Mouse (Mus musculus): ENCODE data around the gene Ddx42. TPM values are rescaled to one million over a fixed set of nuclear protein-coding genes. Genes with fewer than 3 reads are reported as not detected.
A peak's percentile ranks its signal among the peaks of the same experiment; 100 is the strongest.

Gene Ddx42
- polyA plus RNA-seq, 1 experiment, result 22.0 TPM

GRCm38 (mm10) chr11:106255685-106256451 lies 39.1 kb downstream of the Ddx42 start, which contains the start of the genes Ftsj3 and Psmc5:
TSS of gene Ftsj3 (minus strand) at chr11:106256079.
TSS of gene Psmc5 (plus strand) at chr11:106256154.
- Histone ChIP-seq H3K4me3 (peak within 1 kb of the TSS; percentile 87), H3ac (ENCODE audit: control insufficient read depth, insufficient read length) (peak within 1 kb of the TSS; percentile 49), H3K36me3 (ENCODE audit: control insufficient read depth, insufficient read depth) (peaks cover 23% of the 10 kb centered on the region), H3K4me2 (ENCODE audit: low read depth) (peak within 1 kb of the TSS; percentile 96), H3K27me3 (ENCODE audit: control insufficient read depth, insufficient read depth, insufficient read length) (no peaks in the 10 kb centered on the region), H3K79me2 (ENCODE audit: control insufficient read depth, insufficient read depth) (peaks cover 60% of the 10 kb centered on the region)
- TF ChIP-seq POLR2A (IDR thresholded peaks at IDR 0.05; ENCODE audit: insufficient read length, low read depth) (peak; percentile 92), SRF (IDR thresholded peaks at IDR 0.05; ENCODE audit: control insufficient read depth, insufficient read length, low read depth) (no peak), POLR2AphosphoS2 (IDR thresholded peaks at IDR 0.05; ENCODE audit: insufficient read length, low read depth) (peak; percentile 88), USF1 (IDR thresholded peaks at IDR 0.05; ENCODE audit: low read depth) (peak; percentile 16), E2F4 (IDR thresholded peaks at IDR 0.05; ENCODE audit: insufficient read depth) (no peak), CEBPB (IDR thresholded peaks at IDR 0.05; ENCODE audit: insufficient read depth, poor library complexity, severe bottlenecking) (no peak), MYOD1 (IDR thresholded peaks at IDR 0.05; ENCODE audit: control insufficient read depth in 1 of 3, insufficient read length in 2 of 3, low read depth in 2 of 3) (peak in 1 of 3 experiments; percentile 26), MAX (IDR thresholded peaks at IDR 0.05; ENCODE audit: low read depth) (peak; percentile 89)

- TF ChIP-seq CEBPB (IDR thresholded peaks at IDR 0.05; ENCODE audit: insufficient read depth, poor library complexity, severe bottlenecking) (no peak), MYOG (IDR thresholded peaks at IDR 0.05; ENCODE audit: control insufficient read depth in 1 of 3, insufficient read depth in 1 of 3, insufficient read length in 2 of 3, low read depth in 2 of 3) (no peak), MAX (IDR thresholded peaks at IDR 0.05; ENCODE audit: low read depth) (no peak), SRF (IDR thresholded peaks at IDR 0.05; ENCODE audit: control insufficient read depth, insufficient read length, low read depth) (no peak), USF1 (IDR thresholded peaks at IDR 0.05; ENCODE audit: low read depth) (no peak), TCF3 (IDR thresholded peaks at IDR 0.05; ENCODE audit: insufficient read length, low read depth) (no peak), POLR2A (IDR thresholded peaks at IDR 0.05; ENCODE audit: insufficient read length, low read depth) (no peak), MYOD1 (IDR thresholded peaks at IDR 0.05; ENCODE audit: control insufficient read depth in 1 of 3, insufficient read length in 2 of 3, low read depth in 2 of 3) (no peak), E2F4 (IDR thresholded peaks at IDR 0.05; ENCODE audit: insufficient read depth) (no peak), REST (IDR thresholded peaks at IDR 0.05; ENCODE audit: insufficient read depth, insufficient read length) (no peak), TCF12 (IDR thresholded peaks at IDR 0.05; ENCODE audit: insufficient read depth, poor library complexity, severe bottlenecking) (no peak), POLR2AphosphoS2 (IDR thresholded peaks at IDR 0.05; ENCODE audit: insufficient read length, low read depth) (no peak)
- H3K27me3 ChIP-seq (ENCODE audit: control insufficient read depth, insufficient read depth, insufficient read length), result no peaks in the 10 kb centered on the region
- peak overlapping the region; percentile 49 for H3ac ChIP-seq (ENCODE audit: control insufficient read depth, insufficient read length)
- H3K36me3 ChIP-seq (ENCODE audit: control insufficient read depth, insufficient read depth), result peaks cover 17% of the 10 kb centered on the region
- H3K79me2 ChIP-seq (ENCODE audit: control insufficient read depth, insufficient read depth), result peaks cover 62% of the 10 kb centered on the region
- H3K4me2 ChIP-seq (ENCODE audit: low read depth), result peak overlapping the region; percentile 96
- peak overlapping the region; percentile 87 for H3K4me3 ChIP-seq
Measured at GRCm38 (mm10) chr11:106256775-106257174, 40.0 kb downstream of the Ddx42 start.

- H3K4me3 ChIP-seq, result no peak overlapping the region
- TF ChIP-seq SRF (IDR thresholded peaks at IDR 0.05; ENCODE audit: control insufficient read depth, insufficient read length, low read depth) (no peak), POLR2AphosphoS2 (IDR thresholded peaks at IDR 0.05; ENCODE audit: insufficient read length, low read depth) (no peak), TCF12 (IDR thresholded peaks at IDR 0.05; ENCODE audit: insufficient read depth, poor library complexity, severe bottlenecking) (no peak)
- H3K79me2 ChIP-seq (ENCODE audit: control insufficient read depth, insufficient read depth), result peaks cover 44% of the 10 kb centered on the region
- H3K27me3 ChIP-seq (ENCODE audit: control insufficient read depth, insufficient read depth, insufficient read length), result no peaks in the 10 kb centered on the region
- H3ac ChIP-seq (ENCODE audit: control insufficient read depth, insufficient read length), result no peak overlapping the region
- H3K36me3 ChIP-seq (ENCODE audit: control insufficient read depth, insufficient read depth), result peaks cover 33% of the 10 kb centered on the region
- no peak overlapping the region for H3K4me2 ChIP-seq (ENCODE audit: low read depth)
Measured at GRCm38 (mm10) chr11:106260826-106261450, 44.2 kb downstream of the Ddx42 start.

- Histone ChIP-seq H3K79me2 (ENCODE audit: control insufficient read depth, insufficient read depth) (peaks cover 19% of the 10 kb centered on the region), H3K4me2 (ENCODE audit: low read depth) (no peak overlapping the region), H3K27me3 (ENCODE audit: control insufficient read depth, insufficient read depth, insufficient read length) (no peaks in the 10 kb centered on the region), H3K36me3 (ENCODE audit: control insufficient read depth, insufficient read depth) (peaks cover 43% of the 10 kb centered on the region), H3K4me3 (no peak overlapping the region), H3ac (ENCODE audit: control insufficient read depth, insufficient read length) (no peak overlapping the region)
- TF ChIP-seq SRF (IDR thresholded peaks at IDR 0.05; ENCODE audit: control insufficient read depth, insufficient read length, low read depth), result no peak
- no peak for TF ChIP-seq USF1 (IDR thresholded peaks at IDR 0.05; ENCODE audit: low read depth)
- TF ChIP-seq E2F4 (IDR thresholded peaks at IDR 0.05; ENCODE audit: insufficient read depth), result no peak
- TF ChIP-seq MYOD1 (IDR thresholded peaks at IDR 0.05; ENCODE audit: control insufficient read depth in 1 of 3, insufficient read length in 2 of 3, low read depth in 2 of 3), result no peak
- no peak for TF ChIP-seq POLR2AphosphoS2 (IDR thresholded peaks at IDR 0.05; ENCODE audit: insufficient read length, low read depth)
- no peak for TF ChIP-seq POLR2A (IDR thresholded peaks at IDR 0.05; ENCODE audit: insufficient read length, low read depth)
- no peak for TF ChIP-seq MAX (IDR thresholded peaks at IDR 0.05; ENCODE audit: low read depth)
- no peak for TF ChIP-seq MYOG (IDR thresholded peaks at IDR 0.05; ENCODE audit: control insufficient read depth in 1 of 3, insufficient read depth in 1 of 3, insufficient read length in 2 of 3, low read depth in 2 of 3)
- TF ChIP-seq REST (IDR thresholded peaks at IDR 0.05; ENCODE audit: insufficient read depth, insufficient read length), result no peak
- no peak for TF ChIP-seq TCF12 (IDR thresholded peaks at IDR 0.05; ENCODE audit: insufficient read depth, poor library complexity, severe bottlenecking)
- no peak for TF ChIP-seq CEBPB (IDR thresholded peaks at IDR 0.05; ENCODE audit: insufficient read depth, poor library complexity, severe bottlenecking)
- TF ChIP-seq TCF3 (IDR thresholded peaks at IDR 0.05; ENCODE audit: insufficient read length, low read depth), result no peak
Measured at GRCm38 (mm10) chr11:106263963-106264362, 47.2 kb downstream of the Ddx42 start.
